Mouse (Mus musculus) left cerebral cortex, adult 18-20 months (tissue): ENCODE data around the gene Tcte1. TPM values are rescaled to one million over a fixed set of nuclear protein-coding genes. Genes with fewer than 3 reads are reported as not detected.

Source experiments
- DNase-seq, 2 experiments: peaks; one replicate each; pipeline ENCODE4 v3.0.0; 2021 to 2022; ENCODE audit warnings: low spot score in 2 of 2, mixed read lengths in 1 of 2
- total RNA-seq, 2 experiments: library from RNA; stranded (reverse); gene quantifications; 2 replicates each; pipeline ENCODE4 v1.2.3; 2021

Tcte1 gene
- total RNA-seq, 2 experiments from 2014 or later = 0.94 to 1.4 TPM

DNA sequence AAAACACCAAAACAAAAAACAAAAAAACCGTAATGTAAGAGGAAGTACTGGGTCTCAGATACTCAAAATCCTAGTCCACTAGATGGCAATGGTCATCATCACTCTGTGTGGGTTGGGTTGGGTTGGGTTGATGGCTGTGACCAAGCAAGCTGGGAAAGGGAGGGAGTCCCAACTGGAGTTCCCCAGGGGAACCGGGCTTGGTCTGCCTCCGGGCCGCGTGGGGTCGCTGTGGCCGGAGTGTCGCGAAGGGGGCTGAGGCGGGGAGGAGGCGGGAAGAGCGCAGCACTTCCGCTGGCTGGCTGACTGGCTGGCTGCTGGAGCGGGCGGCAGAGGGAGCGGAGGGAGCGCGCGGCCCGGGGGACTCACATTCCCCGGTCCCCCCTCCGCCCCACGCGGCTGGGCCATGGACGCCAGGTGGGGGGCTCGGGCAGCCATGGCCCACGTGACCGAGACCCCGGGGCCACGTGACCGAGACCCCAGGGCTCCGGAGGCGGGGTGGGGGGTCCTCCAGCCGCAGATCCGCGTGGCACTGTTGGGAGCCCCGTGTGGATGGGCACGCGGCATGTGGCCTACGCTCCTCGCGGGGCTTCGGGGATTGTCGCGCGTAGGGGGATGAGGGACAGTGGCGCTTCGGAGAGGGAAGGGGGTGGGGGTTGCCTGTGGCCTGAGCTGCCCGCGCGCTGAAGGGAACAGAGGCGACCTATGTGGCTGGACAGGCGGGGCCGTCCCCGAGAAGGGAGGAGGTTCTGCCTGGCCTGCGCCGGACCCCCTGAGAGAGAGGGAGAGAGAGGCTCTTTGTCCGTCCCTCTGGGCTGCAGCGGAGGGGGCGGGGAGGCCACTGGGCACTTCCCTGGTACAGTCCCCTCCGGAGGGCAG lies 40.7 kb downstream of the Tcte1 start, which contains the start of gene Slc35b2:
Gene Slc35b2, plus strand, starts transcription at position 220 of the 876 bp plus-strand sequence.
- DNase-seq = peak; percentile 93

DNA sequence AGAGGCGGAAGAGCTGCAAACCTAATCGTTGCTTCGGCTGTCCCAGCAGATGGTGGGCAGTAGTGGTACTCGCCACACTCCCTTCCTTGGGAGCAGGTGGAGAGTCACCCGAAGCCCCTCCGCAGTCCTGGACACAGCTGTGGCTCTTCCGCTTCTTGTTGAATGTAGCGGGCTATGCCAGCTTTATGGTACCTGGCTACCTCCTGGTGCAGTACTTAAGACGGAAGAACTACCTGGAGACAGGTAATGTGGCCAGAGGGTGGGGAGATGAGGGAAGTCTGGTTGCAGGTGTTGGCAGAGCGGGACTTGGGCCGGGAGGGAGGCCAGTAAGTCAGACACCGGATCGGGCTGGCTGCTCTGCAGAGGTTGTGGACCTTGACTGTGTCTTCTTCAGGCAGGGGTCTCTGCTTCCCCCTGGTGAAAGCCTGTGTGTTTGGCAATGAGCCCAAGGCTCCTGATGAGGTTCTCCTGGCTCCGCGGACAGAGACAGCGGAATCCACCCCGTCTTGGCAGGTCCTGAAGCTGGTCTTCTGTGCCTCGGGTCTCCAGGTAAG lies 41.4 kb downstream of the Tcte1 start:
- no peak for DNase-seq

DNA sequence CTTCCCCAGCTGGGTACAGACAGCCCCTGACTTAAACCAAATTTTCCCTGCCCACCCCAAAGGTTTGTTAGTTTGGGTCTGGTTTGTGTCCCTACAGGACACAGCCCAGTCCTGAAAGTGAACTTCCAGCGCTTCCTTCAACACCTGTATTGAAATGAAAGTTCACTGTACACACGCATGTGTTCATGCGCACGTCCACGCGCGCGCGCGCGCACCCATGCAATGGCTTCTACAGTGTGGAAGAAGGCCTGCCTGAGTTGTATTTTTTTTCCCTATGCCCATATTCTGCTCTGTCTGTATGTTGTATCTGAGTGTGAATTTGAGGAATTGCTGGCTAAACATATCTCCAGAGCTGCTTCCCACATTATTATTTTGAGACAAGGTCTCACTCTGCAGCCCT lies 41.9 kb downstream of the Tcte1 start:
- no peak for DNase-seq

DNA sequence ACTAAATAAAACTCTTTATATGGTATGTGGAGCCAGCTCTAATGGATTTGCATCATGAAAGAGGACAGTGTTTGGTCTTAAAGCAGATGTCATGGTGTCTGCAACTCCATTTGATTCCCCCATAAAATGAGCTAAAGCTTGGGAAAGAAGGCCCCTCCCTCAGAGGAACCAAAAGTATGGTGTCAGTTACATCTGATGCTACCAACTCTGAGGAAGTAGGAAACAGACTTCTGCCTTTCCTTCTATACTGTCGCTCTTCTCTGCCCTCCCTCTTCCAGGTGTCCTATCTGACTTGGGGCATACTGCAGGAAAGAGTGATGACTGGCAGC lies 42.8 kb downstream of the Tcte1 start:
- DNase-seq = no peak

DNA sequence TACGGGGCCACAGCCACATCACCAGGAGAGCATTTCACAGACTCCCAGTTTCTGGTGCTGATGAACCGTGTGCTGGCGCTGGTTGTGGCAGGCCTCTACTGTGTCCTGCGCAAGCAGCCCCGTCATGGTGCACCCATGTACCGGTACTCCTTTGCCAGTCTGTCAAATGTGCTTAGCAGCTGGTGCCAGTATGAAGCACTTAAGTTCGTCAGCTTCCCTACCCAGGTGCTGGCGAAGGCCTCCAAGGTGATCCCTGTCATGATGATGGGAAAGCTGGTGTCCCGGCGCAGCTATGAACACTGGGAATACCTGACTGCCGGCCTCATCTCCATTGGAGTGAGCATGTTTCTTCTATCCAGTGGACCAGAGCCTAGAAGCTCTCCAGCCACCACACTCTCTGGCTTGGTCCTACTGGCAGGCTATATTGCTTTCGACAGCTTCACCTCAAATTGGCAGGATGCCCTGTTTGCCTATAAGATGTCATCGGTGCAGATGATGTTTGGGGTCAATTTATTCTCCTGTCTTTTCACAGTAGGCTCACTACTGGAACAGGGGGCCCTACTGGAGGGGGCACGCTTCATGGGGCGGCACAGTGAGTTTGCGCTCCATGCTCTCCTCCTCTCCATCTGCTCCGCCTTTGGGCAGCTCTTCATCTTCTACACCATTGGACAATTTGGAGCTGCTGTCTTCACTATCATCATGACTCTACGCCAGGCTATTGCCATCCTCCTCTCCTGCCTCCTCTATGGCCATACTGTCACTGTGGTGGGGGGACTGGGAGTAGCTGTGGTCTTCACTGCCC lies 43.3 kb downstream of the Tcte1 start:
- no peak for DNase-seq

DNA sequence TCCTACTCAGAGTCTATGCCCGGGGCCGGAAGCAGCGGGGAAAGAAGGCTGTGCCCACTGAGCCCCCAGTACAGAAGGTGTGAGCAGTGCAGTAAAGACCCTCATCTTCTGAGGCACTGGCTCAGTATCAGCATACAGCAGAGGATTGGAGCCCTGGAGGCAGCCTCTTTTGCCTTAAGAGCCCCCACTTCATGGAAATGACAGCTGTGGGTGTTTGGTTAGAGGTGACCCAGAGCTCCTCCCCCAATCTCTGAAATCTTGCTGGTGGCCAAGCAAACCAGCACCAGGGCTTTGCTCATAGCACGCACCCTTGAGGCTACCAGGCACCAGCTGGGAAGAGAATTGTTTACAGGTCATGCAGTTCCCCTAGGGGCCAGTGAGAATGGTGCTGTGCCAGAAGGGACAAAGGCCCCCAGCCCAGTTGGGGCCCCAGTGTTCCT lies 43.9 kb downstream of the Tcte1 start:
- no peak for DNase-seq

DNA sequence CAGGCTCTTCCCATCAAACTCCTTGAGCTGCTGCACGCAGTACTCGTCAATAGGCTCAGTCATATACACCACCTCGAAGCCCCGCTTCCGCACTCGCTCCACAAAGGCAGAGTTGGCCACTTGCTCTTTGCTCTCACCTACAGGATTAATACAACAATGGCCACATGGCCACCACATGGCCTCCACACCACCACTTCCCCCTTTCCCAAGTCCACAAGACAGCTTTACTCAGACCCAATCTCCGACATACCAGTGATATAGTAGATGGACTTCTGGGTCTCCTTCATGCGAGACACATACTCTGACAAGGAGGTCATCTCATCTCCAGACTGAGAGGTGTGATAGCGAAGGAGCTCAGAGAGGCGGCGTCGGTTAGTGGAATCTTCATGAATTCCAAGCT lies 45.8 kb downstream of the Tcte1 start:
- DNase-seq = no peak

DNA sequence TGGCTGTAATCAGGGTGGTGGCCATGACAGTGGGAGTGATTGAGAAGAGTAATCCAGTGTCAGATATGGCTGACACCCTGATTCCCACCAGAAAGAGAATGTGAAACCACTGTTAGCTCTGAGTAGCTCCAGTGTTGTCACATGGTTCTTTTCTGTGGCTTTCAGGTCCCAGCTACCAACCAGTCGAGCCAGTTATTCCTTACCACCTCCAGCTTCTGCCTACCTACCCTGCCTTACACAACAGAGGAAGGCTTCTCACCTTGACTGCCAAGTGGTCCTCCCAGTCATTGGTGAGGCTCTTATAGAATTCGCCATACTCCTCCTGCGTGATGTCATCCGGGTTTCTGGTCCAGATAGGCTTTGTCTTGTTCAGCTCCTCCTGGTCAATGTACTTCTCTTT lies 46.8 kb downstream of the Tcte1 start:
- no peak for DNase-seq

DNA sequence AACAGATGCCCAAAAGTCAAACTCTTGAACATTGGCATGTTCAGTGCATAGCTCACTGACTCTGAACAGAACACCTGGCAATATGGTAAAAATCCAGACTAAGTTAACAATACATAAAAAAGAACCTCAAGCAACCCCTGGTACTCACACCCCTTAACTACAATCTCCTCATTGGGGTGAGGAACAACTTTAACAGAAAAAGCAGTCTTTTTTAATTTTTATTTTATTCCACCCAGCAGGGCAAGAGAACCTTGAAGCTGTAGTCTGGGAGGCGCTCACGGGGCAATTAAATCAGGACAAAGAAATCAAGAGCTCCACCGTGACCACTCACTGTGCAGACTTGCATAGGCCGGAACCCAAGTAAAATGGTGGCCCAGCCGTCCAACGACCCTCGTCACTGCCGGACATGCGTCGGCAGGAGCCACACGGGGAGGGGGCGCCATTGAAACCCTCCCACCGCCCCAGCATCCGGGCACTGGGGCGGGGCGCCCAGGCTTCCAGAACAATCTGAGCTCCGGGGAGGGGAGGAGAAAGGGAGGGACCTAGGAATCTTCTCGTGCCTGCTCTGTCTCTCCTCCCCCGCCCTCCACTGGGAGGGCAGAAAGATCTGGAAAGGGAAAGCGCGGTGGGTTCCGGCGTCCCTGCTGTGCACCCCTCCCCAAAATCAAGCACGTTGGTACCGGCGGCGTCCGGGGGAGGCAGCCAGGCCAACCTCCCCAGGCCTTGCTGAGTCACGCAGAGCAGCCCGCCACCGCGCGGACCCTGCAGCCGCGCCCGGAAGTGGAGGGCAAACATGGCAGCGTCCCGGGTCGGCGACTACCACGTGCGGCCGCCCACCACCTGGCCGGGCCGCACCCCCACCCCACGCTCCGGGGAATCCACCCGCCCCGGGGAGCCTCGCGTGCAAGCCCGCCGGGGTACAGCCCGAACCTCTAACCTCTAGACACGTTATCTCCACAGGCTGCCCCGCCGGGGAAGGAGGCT lies 49.2 kb downstream of the Tcte1 start:
- peak; percentile 62 to 76 for DNase-seq

DNA sequence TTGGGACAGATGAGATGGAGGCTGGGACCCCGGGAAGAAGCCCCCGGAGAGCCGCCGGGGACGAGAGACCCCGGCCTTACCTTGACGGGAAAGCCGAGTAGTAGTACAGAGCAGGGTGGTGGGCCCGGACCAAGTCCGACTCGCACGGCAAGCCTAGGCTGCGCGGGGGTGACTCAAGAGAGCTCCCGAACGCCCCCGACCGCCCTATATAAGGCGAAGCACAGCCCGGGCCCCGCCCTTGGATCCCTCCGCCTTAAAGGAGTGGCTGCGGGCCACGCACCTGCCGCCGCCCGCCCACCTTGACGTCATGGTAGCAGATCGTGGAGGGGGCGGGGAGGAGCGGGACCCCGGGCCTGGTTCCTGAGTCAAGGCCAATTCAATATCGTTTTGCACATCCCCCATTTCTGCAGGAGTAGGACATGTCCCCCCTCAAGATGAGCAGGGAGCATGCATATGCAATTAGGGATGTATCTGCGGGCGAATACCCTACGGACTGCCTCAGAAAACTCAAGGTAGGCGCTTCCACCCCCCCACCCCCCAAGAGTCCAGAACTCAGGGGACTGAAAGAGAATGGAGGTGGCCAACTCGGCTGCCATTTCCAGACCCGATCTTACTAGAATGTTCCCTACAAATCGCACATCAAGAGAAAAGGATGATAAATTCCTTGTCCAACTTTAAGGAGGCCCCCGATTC lies 50.0 kb downstream of the Tcte1 start, which contains the start of gene Hsp90ab1:
Gene Hsp90ab1, minus strand, starts transcription at position 185 of the 693 bp plus-strand sequence.
- DNase-seq = peak; percentile 99 to 100

DNA sequence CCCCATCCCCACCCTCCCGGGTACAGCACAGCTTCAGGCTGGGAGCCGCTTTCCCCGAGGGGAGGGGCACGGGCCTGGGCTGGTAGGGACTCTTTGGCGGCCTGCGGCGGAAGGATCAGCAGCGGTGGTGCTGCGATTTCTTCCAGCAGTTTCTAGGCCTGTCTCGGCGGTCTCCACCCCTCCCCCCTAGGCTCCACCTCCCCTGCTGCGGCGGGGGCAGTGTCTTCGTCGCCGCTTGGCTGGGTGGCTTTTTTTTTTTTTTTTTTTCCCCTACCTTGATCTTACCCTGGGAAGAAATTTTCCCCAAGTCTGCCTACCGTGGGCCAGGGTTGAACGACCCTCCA lies 50.5 kb downstream of the Tcte1 start:
- peak; percentile 94 to 96 for DNase-seq

DNA sequence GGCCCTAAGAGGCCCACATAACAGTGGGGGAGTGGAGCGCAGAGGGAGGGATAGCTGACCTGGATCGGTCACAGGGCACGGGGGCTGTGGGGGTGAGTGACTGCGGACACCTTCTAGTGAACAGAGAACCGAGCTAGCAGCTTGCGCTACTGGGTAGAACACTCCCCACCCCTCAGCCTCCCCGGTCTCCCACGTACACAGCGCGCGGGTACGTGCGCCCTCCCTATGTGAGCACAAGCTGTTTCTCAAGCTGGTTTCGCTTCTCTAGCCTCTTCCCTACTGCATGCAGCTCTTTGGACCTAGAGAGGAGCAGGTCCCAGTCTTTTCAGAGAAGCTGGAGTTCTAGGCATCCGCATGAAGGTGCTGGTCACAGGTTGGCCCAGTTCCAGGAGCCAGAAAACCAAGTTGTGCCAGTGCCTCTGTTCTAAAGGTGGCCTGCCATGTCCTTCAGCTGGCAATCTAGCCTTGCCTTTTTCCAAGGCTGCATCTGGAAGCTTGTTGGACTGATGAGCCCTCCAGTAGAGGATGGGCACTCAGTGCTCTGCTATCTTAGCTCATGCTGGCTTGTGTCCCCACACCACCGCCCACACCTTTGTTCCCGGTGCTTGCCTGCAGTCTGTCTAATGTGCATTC lies 51.0 kb downstream of the Tcte1 start:
- DNase-seq = peak; percentile 76 to 85

DNA sequence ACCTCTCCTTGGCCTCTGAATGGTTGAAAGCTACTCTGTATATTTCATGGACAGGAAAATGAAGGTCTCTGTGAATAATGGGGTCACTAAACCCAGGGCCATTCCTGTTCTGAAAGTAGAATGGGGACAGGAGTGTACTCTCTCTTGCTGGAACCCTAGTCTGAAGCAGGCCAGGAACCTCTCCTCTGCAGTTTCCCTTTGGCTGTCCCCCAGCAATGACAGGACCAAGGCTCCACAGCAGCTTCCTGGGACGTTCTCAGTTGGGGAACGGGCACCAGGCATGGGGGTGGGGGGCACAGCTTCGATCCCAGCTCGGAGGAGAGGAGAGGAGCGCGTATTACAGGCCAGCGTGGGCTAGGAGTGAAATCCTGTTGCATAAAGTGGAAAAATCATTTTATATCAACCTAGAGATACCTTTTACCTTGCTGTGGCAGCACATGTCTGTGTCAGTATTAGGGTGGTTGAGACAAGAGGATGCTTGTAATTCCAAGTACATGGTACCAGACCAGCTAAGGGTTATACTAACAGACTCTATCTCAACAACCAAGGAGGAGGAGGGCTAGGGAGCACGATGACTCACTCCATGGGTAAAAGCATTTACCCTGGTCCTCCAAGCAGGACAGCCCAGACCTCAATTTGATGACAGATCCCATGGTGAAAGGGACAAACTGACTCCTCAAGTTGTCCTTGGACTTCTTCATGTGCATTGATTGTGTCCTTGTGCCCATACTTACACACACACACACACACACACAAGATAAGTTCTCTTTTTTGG lies 52.1 kb downstream of the Tcte1 start:
- DNase-seq = no peak

DNA sequence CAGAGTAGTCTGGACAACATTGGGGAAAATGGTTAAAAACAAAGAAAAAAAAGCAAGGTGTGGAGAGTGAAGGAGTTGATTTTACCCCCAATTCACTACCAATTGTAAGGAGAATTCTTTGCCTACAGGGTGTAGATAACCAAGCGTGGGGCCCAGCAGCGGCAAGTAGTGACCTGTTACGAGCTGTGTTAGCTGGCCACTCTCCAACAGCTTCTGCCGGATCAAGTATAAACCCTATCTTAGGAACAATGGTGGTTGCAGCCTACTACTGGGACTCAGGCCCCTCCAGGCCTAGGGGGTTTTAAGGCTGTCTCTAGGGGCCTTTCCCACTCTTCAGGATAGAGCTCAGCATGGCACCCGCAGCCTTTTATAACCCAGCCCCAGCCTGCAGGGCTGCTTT lies 55.0 kb downstream of the Tcte1 start:
- no peak for DNase-seq

DNA sequence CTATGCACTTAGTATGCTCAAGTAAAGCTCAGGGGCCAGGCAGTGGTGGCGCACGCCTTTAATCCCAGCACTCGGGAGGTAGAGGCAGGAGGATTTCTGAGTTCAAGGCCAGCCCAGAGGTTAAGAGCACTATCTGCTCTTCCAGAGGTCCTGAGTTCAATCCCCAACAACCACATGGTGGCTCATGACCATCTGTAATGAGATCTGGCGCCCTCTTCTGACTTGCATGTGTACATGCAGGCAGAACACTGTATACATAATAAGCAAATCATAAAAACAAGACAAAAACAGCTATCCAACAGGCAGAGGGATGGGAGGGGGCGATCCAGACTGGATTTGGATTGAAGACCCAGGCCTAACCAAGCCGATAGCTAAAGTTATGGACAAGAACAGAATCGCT lies 55.6 kb downstream of the Tcte1 start:
- no peak for DNase-seq

DNA sequence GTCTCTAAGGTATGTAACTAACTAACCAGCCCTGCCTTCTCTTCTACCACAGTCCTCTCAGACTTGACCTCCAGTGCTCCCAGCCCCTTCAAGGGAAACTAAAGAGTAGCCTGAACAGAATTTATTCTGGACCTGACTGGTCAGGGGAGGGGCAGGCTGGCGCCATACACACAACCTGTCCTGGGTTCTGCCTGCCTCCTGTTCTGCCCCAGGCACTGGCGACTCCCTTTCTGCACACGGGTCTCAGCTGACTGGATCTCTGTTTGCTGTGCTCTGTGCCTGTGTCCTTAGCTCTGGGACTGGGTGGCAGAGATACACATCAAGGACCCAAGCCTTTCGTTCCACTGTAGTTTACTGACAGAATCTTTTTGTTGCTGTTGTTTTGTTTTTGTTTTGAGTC lies 56.3 kb downstream of the Tcte1 start:
- DNase-seq = no peak

DNA sequence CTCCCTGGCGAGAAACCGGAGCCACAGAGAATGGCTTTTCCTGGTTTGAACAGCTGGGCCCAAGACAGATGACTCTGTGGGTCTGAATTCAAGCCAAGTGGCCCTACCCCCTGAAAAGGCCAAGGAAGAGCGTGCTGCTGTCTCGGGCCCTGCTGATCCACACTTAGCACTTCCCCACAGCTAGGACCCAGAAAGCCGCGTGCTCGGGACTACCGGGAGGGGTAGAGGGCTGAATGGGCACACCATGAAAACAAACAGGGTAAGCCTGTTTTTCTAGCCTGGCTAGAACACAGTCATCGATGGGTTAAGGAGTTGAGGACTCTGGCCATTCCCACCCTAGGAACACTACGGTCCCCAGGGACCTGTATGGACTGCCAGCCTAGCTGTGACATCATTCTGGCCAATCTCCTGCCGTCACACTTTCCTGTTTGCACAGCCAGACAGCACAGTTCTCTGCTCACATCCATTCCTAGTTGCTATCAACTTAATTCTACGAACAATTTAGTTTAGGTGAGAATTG lies 57.8 kb downstream of the Tcte1 start:
- no peak for DNase-seq

DNA sequence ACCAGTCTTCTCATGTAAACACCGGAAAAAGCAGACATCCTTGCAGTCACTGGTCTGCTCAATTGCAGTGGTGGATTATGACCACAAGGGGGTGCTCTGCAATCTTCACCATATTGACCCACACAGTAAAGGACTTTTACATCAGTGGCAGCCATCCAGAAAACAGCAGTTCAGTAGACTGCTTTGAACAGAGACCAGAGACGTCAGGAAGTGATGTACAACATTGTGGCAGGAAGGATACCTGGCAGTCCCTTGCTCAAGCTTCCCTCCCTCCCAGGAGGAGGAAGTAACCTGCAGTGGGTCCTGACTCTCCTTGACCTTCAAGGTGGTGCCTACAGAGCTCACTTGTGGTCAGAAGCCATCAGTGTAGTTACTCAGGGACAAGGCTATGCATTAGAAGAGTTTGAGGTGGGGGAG lies 58.3 kb downstream of the Tcte1 start:
- DNase-seq = peak; percentile 60 to 64

DNA sequence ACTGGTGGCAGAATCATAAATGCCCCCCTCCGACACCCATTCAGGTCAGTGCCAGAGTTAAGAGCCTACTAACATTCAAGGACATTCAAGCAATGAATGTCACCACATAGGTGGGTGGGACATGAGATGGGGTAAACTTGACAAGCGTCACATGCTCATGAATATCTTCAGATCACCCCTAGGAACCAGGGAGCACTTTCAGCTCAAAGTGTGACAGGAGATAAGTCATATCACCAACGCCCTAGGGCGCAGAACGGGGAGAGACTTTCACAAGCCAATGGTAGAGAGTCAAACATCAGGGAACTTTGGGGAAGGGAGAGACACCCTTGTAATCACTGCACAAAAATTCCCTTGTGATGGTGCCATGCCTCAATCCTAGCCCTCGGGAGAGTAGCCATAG lies 59.0 kb downstream of the Tcte1 start:
- no peak for DNase-seq
